ENCODE assay signal across 23 mouse cellular contexts in genomic region chr12:88004118-88004517, GRCm38 (mm10). TPM values are rescaled to one million over a fixed set of nuclear protein-coding genes. Genes with fewer than 3 reads are reported as not detected.
DNase-seq lines count a peak whose midpoint lies in the region; ATAC-seq and TF ChIP-seq lines count a peak whose summit lies in the region.
"Not testable (repeated sequence)": the region's sequence is repeated elsewhere in the genome, so short reads cannot be mapped to it uniquely, and the experiment has no call there.
"Had no signal": no experiment of that assay in that cellular context is flagged by ENCODE, and none has a peak within 500 bp of the region (broad histone marks: within the 10 kb centered on the region; RNA-seq: fewer than 3 reads in every experiment).

No protein-coding gene starts in this region.

- H3K27ac ChIP-seq in liver, embryonic 12.5 days; liver, embryonic 13.5 days; liver, embryonic 15.5 days (replicated peaks); liver, embryonic 16.5 days (ENCODE audit: low read length); liver, postnatal 0 days (ENCODE audit: low read depth): not testable (repeated sequence)

- WGBS in liver, embryonic 12.5 days (ENCODE audit: insufficient replicate concordance), result 49% methylated on average over 3 of the region's 3 CpGs
- 44% methylated on average over 3 of the region's 3 CpGs for WGBS in liver, embryonic 13.5 days (ENCODE audit: insufficient replicate concordance)
- 34% methylated on average over 3 of the region's 3 CpGs for whole genome bisulfite sequencing in liver, embryonic 15.5 days (ENCODE audit: insufficient replicate concordance)
- 25% methylated on average over 3 of the region's 3 CpGs for WGBS in liver, embryonic 16.5 days (ENCODE audit: insufficient replicate concordance)
- 45% methylated on average over 3 of the region's 3 CpGs for WGBS in liver, postnatal 0 days (ENCODE audit: insufficient replicate concordance)

- H3K27me3 ChIP-seq in G1E (ENCODE audit: insufficient read depth, low read length); liver, embryonic 12.5 days (replicated peaks); liver, embryonic 13.5 days; liver, embryonic 15.5 days; liver, embryonic 16.5 days (ENCODE audit: control insufficient read depth, insufficient read depth, low read depth, low read length); liver, postnatal 0 days (ENCODE audit: insufficient read depth, low read length): not testable (repeated sequence)

- not testable (repeated sequence) for H3K9ac ChIP-seq in liver, embryonic 12.5 days; liver, embryonic 13.5 days; liver, embryonic 15.5 days; liver, embryonic 16.5 days (ENCODE audit: low read depth, low read length); liver, postnatal 0 days (replicated peaks)

- not testable (repeated sequence) for TF ChIP-seq EP300 in liver, postnatal 0 days (IDR thresholded peaks at IDR 0.05; ENCODE audit: low read depth)

- peak; percentile 86 for ATAC-seq in G1E (ENCODE audit: extremely low read depth, insufficient number of reproducible peaks, low FRiP score, poor library complexity, severe bottlenecking)
- 0 out of 2 replicates have a peak, but pooled peaks have one; percentile 51 for ATAC-seq in liver, embryonic 12.5 days
- peak; percentile 53; the same call in 1 of the 2 replicates for ATAC-seq in liver, embryonic 13.5 days (ENCODE audit: low read depth)
- ATAC-seq in liver, embryonic 15.5 days (ENCODE audit: insufficient read depth), result peak; percentile 44; the same call in 1 of the 2 replicates
- peak; percentile 39; the same call in 1 of the 2 replicates for ATAC-seq in liver, embryonic 16.5 days (ENCODE audit: low read depth)
- ATAC-seq in liver, postnatal 0 days, result peak; percentile 58

- not testable (repeated sequence) for H3K36me3 ChIP-seq in G1E (replicated peaks); liver, embryonic 12.5 days; liver, embryonic 13.5 days; liver, embryonic 15.5 days (replicated peaks); liver, embryonic 16.5 days (ENCODE audit: control insufficient read depth, insufficient read depth); liver, postnatal 0 days (replicated peaks; ENCODE audit: insufficient read depth, low read length)

- H3K4me1 ChIP-seq in G1E (ENCODE audit: insufficient read depth, low read depth, low read length); liver, embryonic 12.5 days; liver, embryonic 13.5 days (replicated peaks); liver, embryonic 15.5 days (replicated peaks); liver, embryonic 16.5 days (ENCODE audit: control insufficient read depth, low read depth, low read length); liver, postnatal 0 days (ENCODE audit: insufficient read depth): not testable (repeated sequence)

- not testable (repeated sequence) for DNase-seq in G1E (ENCODE audit: low spot score); liver, embryonic 13.5 days; liver, postnatal 0 days

- not testable (repeated sequence) for H3K4me2 ChIP-seq in liver, embryonic 12.5 days; liver, embryonic 13.5 days; liver, embryonic 15.5 days; liver, embryonic 16.5 days (ENCODE audit: low read depth, low read length); liver, postnatal 0 days (ENCODE audit: low read depth, low read length)

- H3K4me3 ChIP-seq in G1E (ENCODE audit: low read depth, low read length); liver, embryonic 12.5 days; liver, embryonic 13.5 days (replicated peaks); liver, embryonic 15.5 days (replicated peaks); liver, embryonic 16.5 days (ENCODE audit: low read depth, low read length); liver, postnatal 0 days (ENCODE audit: low read depth, low read length): not testable (repeated sequence)

- not testable (repeated sequence) for TF ChIP-seq CTCF in G1E (IDR thresholded peaks at IDR 0.05; ENCODE audit: low read depth, low read length); liver, postnatal 0 days (IDR thresholded peaks at IDR 0.05; ENCODE audit: low read depth)

- H3K9me3 ChIP-seq in G1E (replicated peaks); liver, embryonic 12.5 days (replicated peaks); liver, embryonic 13.5 days (replicated peaks); liver, embryonic 15.5 days (replicated peaks); liver, embryonic 16.5 days (replicated peaks; ENCODE audit: control insufficient read depth, low read length); liver, postnatal 0 days (ENCODE audit: low read length): not testable (repeated sequence)

RNA-seq across cellular contexts. Expression of gene Gm2075, which starts 7.5 kb away (rescaled TPM):
- not detected in 2 replicates for total RNA-seq in G1E (2014; fragmentation: Nextera tagmentation)
- total RNA-seq in G1E (2017), result not detected in 2 replicates
- not detected in 2 replicates for polyA plus RNA-seq in G1E (2012)
- not detected in 2 replicates for polyA plus RNA-seq in liver, embryonic 12.5 days (2016; fragmentation: Nextera tagmentation; extraction: Ambion mirVana)
- polyA plus RNA-seq in liver, embryonic 13.5 days (2015; fragmentation: Nextera tagmentation; extraction: Ambion mirVana), result not detected in 2 replicates
- not detected in 2 replicates for polyA plus RNA-seq in liver, embryonic 15.5 days (2015; fragmentation: Nextera tagmentation; extraction: Ambion mirVana)
- not detected in 2 replicates for polyA plus RNA-seq in liver, embryonic 16.5 days (2015; fragmentation: Nextera tagmentation; extraction: Ambion mirVana)
- polyA plus RNA-seq in liver, postnatal 0 days (2015; fragmentation: Nextera tagmentation; extraction: Ambion mirVana), result not detected in 2 replicates
- total RNA-seq: adrenal gland, adult 18-20 months; adrenal gland, adult 2 months; adrenal gland, adult 8-10 months; adrenal gland, postnatal 10 days; adrenal gland, postnatal 14 days; adrenal gland, postnatal 25 days; adrenal gland, postnatal 36 days; adrenal gland, postnatal 4 days; CH12.LX; ES-E14; MEL had no signal
- polyA plus RNA-seq: activated CD4-positive, CD25-positive, alpha-beta regulatory T cell, adult 4 months; adrenal gland, adult 2 months; brain, embryonic 14.5 days; C2C12; CD4-positive, CD25-positive, alpha-beta regulatory T cell, adult 4 months; cerebellum, adult 2 months; Patski had no signal

RNA-seq across cellular contexts. Expression of gene Gm6803, which starts 14.5 kb away (rescaled TPM):
- not detected in 2 replicates for total RNA-seq in G1E (2014; fragmentation: Nextera tagmentation)
- total RNA-seq in G1E (2017), result not detected in 2 replicates
- polyA plus RNA-seq in G1E (2012), result not detected in 2 replicates
- not detected in 2 replicates for polyA plus RNA-seq in liver, embryonic 12.5 days (2016; fragmentation: Nextera tagmentation; extraction: Ambion mirVana)
- polyA plus RNA-seq in liver, embryonic 13.5 days (2015; fragmentation: Nextera tagmentation; extraction: Ambion mirVana), result not detected in 2 replicates
- not detected in 2 replicates for polyA plus RNA-seq in liver, embryonic 15.5 days (2015; fragmentation: Nextera tagmentation; extraction: Ambion mirVana)
- polyA plus RNA-seq in liver, embryonic 16.5 days (2015; fragmentation: Nextera tagmentation; extraction: Ambion mirVana), result not detected in 2 replicates
- polyA plus RNA-seq in liver, postnatal 0 days (2015; fragmentation: Nextera tagmentation; extraction: Ambion mirVana), result not detected in 2 replicates
- total RNA-seq: adrenal gland, adult 18-20 months; adrenal gland, adult 2 months; adrenal gland, adult 8-10 months; adrenal gland, postnatal 10 days; adrenal gland, postnatal 14 days; adrenal gland, postnatal 25 days; adrenal gland, postnatal 36 days; adrenal gland, postnatal 4 days; CH12.LX; ES-E14; MEL had no signal
- polyA plus RNA-seq: activated CD4-positive, CD25-positive, alpha-beta regulatory T cell, adult 4 months; adrenal gland, adult 2 months; brain, embryonic 14.5 days; C2C12; CD4-positive, CD25-positive, alpha-beta regulatory T cell, adult 4 months; cerebellum, adult 2 months; Patski had no signal

RNA-seq across cellular contexts. Expression of gene Gm2056, which starts 22.7 kb away (rescaled TPM):
- total RNA-seq in G1E (2014; fragmentation: Nextera tagmentation), result not detected in 2 replicates
- total RNA-seq in G1E (2017), result 0.93 TPM in 1 of 2 replicates, not detected in the other
- polyA plus RNA-seq in G1E (2012), result not detected in 2 replicates
- not detected in 2 replicates for polyA plus RNA-seq in liver, embryonic 12.5 days (2016; fragmentation: Nextera tagmentation; extraction: Ambion mirVana)
- not detected in 2 replicates for polyA plus RNA-seq in liver, embryonic 13.5 days (2015; fragmentation: Nextera tagmentation; extraction: Ambion mirVana)
- polyA plus RNA-seq in liver, embryonic 15.5 days (2015; fragmentation: Nextera tagmentation; extraction: Ambion mirVana), result not detected in 2 replicates
- not detected in 2 replicates for polyA plus RNA-seq in liver, embryonic 16.5 days (2015; fragmentation: Nextera tagmentation; extraction: Ambion mirVana)
- polyA plus RNA-seq in liver, postnatal 0 days (2015; fragmentation: Nextera tagmentation; extraction: Ambion mirVana), result not detected in 2 replicates
- total RNA-seq: adrenal gland, adult 18-20 months; adrenal gland, adult 2 months; adrenal gland, adult 8-10 months; adrenal gland, postnatal 10 days; adrenal gland, postnatal 14 days; adrenal gland, postnatal 25 days; adrenal gland, postnatal 36 days; adrenal gland, postnatal 4 days; CH12.LX; MEL had no signal
- polyA plus RNA-seq: activated CD4-positive, CD25-positive, alpha-beta regulatory T cell, adult 4 months; adrenal gland, adult 2 months; brain, embryonic 14.5 days; C2C12; CD4-positive, CD25-positive, alpha-beta regulatory T cell, adult 4 months; cerebellum, adult 2 months; Patski had no signal

RNA-seq across cellular contexts. Expression of gene Gm2042, which starts 50.2 kb away (rescaled TPM):
- total RNA-seq in G1E (2014; fragmentation: Nextera tagmentation) (not detected in 2 replicates), G1E (2017) (0.66 TPM in 1 of 2 replicates, not detected in the other)
- polyA plus RNA-seq in G1E (2012), result not detected in 2 replicates
- not detected in 2 replicates for polyA plus RNA-seq in liver, embryonic 12.5 days (2016; fragmentation: Nextera tagmentation; extraction: Ambion mirVana)
- polyA plus RNA-seq in liver, embryonic 13.5 days (2015; fragmentation: Nextera tagmentation; extraction: Ambion mirVana), result not detected in 2 replicates
- polyA plus RNA-seq in liver, embryonic 15.5 days (2015; fragmentation: Nextera tagmentation; extraction: Ambion mirVana), result not detected in 2 replicates
- polyA plus RNA-seq in liver, embryonic 16.5 days (2015; fragmentation: Nextera tagmentation; extraction: Ambion mirVana), result not detected in 2 replicates
- not detected in 2 replicates for polyA plus RNA-seq in liver, postnatal 0 days (2015; fragmentation: Nextera tagmentation; extraction: Ambion mirVana)
- total RNA-seq: adrenal gland, adult 18-20 months; adrenal gland, adult 2 months; adrenal gland, adult 8-10 months; adrenal gland, postnatal 10 days; adrenal gland, postnatal 14 days; adrenal gland, postnatal 25 days; adrenal gland, postnatal 36 days; adrenal gland, postnatal 4 days; CH12.LX; ES-E14; MEL had no signal
- polyA plus RNA-seq: activated CD4-positive, CD25-positive, alpha-beta regulatory T cell, adult 4 months; adrenal gland, adult 2 months; brain, embryonic 14.5 days; CD4-positive, CD25-positive, alpha-beta regulatory T cell, adult 4 months; cerebellum, adult 2 months had no signal
